Mouse (Mus musculus): Measurements from ENCODE around the gene Cwc25.

DNA sequence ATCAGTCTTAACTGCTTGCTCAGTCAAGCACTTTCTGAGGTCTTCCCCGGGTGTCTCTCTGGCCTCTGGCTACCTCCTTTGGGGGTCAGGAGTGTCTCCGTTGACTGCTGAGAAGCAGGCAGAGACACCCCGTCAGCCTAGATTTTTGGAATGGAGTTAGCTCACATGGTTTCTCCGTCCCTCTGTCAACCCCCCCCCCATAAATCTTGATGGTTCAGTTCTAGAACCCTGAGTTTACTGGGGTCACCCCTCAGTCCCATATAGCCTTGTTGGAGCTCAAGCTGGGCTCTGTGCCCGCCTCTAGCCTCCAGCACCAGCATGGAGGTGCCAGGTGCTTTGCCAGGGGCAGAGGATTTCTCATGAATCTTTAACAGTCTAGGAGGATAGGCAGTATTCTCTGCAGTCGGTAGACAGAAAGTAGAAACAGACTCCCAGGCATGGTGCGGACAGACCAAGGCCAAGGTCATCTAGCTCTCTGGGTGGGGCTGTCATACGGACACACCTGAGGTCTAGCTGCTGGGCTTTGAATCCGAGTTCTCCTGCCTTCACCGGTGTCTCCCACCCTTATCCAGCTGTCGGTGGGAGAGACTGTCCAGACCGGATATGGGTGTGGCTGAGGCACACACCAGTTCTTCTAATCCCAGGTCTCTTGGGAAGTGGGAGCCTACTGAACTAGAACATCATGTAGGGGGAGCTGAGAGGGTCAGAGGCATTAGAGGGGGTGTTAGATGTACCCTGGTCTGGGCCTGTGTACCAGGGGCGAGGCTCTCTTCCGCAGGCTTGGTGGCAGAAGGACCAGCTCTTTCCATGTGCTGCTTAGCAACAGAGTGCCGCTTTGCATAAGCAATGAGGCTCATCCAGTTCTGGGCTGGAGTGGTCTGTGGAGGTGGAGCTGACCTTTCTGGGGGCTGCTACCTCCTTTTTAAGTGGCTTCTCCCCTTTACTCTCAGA is 39.6 kb upstream of the Cwc25 start:
- no peak for TF ChIP-seq USF1 (IDR thresholded peaks at IDR 0.05; ENCODE audit: low read depth)
- TF ChIP-seq CTCF (IDR thresholded peaks at IDR 0.05; ENCODE audit: control insufficient read depth, insufficient read depth, insufficient read length): no peak
- TF ChIP-seq MYOD1 (IDR thresholded peaks at IDR 0.05; ENCODE audit: control insufficient read depth, insufficient read length, low read depth): no peak
- no peak for TF ChIP-seq MYOG (IDR thresholded peaks at IDR 0.05; ENCODE audit: control insufficient read depth, extremely low read depth, insufficient read length)
- TF ChIP-seq MAX (IDR thresholded peaks at IDR 0.05): no peak

Data from C2C12 (cell line).